Mouse (Mus musculus): ENCODE results near the gene Sertad2.

DNA sequence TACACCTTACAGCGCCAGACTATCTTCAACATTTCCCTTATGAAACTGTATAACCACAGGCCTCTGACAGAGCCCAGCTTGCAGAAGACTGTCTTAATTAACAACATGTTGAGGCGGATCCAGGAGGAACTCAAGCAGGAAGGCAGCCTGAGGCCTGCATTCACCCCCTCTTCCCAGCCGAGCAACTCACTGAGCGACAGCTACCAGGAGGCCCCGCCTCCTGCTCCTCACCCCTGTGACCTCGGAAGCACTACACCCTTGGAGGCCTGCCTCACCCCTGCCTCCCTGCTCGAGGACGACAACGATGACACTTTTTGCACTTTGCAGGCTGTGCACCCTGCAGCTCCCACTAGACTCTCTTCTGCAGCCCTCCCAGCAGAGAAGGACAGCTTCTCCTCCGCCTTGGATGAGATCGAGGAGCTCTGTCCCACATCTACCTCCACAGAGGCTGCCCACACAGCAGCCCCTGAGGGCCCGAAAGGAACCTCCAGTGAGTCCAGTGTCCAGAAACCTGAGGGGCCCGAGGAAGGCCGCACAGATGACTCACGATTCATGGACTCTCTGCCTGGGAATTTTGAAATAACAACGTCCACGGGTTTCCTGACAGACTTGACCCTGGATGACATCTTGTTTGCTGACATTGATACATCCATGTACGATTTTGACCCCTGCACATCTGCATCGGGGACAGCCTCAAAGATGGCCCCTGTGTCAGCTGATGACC lies 105.0 kb downstream of the Sertad2 start:
- TF ChIP-seq EP300 (optimal IDR thresholded peaks at IDR 0.05) (no peak), CTCF (IDR thresholded peaks at IDR 0.05; ENCODE audit: low read depth) (no peak)
